Mouse (Mus musculus): Measurements from ENCODE around the gene Gm32742.

- TF ChIP-seq CTCF (IDR thresholded peaks at IDR 0.05) (no peak), EP300 (IDR thresholded peaks at IDR 0.05) (peak; percentile 42; the same call in 1 of the 2 replicates)
Observed at GRCm38 (mm10) chr9:51190655-51191054, 25.3 kb upstream of the Gm32742 start.
